Mouse (Mus musculus) layer of hippocampus, adult 6 months (tissue): ENCODE measurements around the gene Mtfr2. TPM values are rescaled to one million over a fixed set of nuclear protein-coding genes. Genes with fewer than 3 reads are reported as not detected.

Experiments used
- long read RNA-seq, 2 experiments: library from polyadenylated mRNA; unstranded; transcript quantifications; one replicate each; pipeline ENCODE4 v2.0.0; 2019 to 2020
- polyA plus RNA-seq: library from polyadenylated mRNA; unstranded; fragments of <200 nt; fragmentation: Nextera tagmentation; gene quantifications from 2 replicates; pipeline ENCODE4 v1.2.3, GENCODE M21; 2021

The Mtfr2 gene
- not detected in 2 replicates for polyA plus RNA-seq
- long read RNA-seq, experiment 1 = 0 reads
- long read RNA-seq, experiment 2, partial matches to known transcripts = 1 of 1 reads
- long read RNA-seq, experiment 2, other reads (novel, unspliced or antisense) = 0 of 1 reads

DNA sequence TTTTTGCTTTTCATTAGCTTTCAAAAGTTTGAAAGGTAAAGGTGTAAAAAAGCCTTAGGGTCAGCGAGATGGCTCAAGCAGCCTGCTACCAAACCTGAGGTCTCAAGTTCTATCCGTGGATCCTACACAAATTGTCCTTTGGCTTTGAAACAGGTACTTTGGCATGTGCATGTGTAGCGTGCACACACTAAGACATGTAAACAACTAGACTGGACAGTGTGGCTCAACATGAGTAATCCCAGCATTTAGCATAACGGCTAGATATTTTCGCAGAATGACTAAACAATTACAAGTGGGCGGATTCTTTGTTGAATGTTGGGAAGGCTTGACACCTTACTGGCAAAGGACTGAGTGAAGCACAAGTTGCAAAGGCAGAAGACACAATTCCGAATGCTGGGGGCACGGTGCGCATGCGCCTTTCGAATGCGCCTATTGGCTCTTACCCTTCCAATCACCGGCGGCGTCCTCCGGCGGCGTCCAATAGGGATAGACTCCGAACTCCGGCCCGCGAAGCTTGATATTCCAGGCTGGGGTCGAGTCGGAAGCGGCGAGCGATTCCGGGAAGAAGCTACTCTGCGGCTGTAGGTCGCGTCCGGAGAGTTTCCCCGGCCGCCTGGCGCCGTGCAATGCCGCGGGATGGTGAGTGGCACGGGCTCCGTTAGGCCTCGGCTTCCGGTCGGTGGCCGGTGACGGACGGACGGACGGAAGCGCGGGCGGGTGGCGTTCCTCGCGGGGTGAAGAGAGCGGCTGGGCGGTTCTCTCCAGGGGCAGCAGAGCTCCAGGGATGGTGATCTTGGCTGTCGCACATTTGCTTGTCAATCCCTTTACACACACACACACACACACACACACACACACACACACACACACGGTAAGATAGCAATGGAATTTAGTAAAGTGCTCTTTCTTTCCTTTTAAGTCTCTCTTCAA, at the start of gene Mtfr2:
Gene Mtfr2 (plus strand): TSS at position 486 of the 930 bp plus-strand sequence.

GRCm38 (mm10) chr10:20311918-20312735, 35.4 kb upstream of the Mtfr2 start, which contains the start of gene Bclaf1:
Gene Bclaf1, plus strand, starts transcription at chr10:20312469.

Other genes starting within 250 kb of the Mtfr2 start
- 16.7 and 18.0 TPM in 2 replicates for gene Map7, start 199.3 kb upstream of the Mtfr2 start, polyA plus RNA-seq
- gene Bclaf1, start 35.3 kb upstream of the Mtfr2 start, polyA plus RNA-seq = 32.1 and 41.6 TPM in 2 replicates